Mouse (Mus musculus) MEL (cell line): Measurements from ENCODE around the gene Foxn3. TPM values are rescaled to one million over a fixed set of nuclear protein-coding genes. Genes with fewer than 3 reads are reported as not detected.

ENCODE experiments used
- DNase-seq: peaks from one replicate; pipeline ENCODE4 v3.0.0; 2011; ENCODE audit warnings: low read depth, low spot score
- H3K27ac ChIP-seq: 2 replicates; pipeline ENCODE4 v1.5.1; 2012; ENCODE audit warnings: low read depth, mild to moderate bottlenecking, control low read depth, low read length, moderate library complexity; ENCODE audit not compliant: control insufficient read depth
- H3K27me3 ChIP-seq, 2 experiments: fragments of 150-350 bp in 1 of 2; sonication (generic) in 1 of 2; 2 replicates each; pipeline ENCODE4 v1.6.1; 2012; ENCODE audit warnings: low read length in 2 of 2, mild to moderate bottlenecking in 2 of 2, improper control_type of control experiment in 1 of 2, moderate library complexity in 1 of 2; ENCODE audit not compliant: insufficient read depth in 2 of 2, control insufficient read depth in 1 of 2
- H3K36me3 ChIP-seq, 2 experiments: 2 replicates each; pipeline ENCODE4 v1.6.1; 2012 to 2014; ENCODE audit warnings: low read length in 2 of 2, improper control_type of control experiment in 1 of 2, inconsistent platforms in 1 of 2, mild to moderate bottlenecking in 1 of 2; ENCODE audit not compliant: insufficient read depth in 2 of 2, control insufficient read depth in 1 of 2
- H3K4me1 ChIP-seq, 2 experiments: fragments of 150-350 bp in 1 of 2; sonication (generic) in 1 of 2; 2 replicates each; pipeline ENCODE4 v1.6.1; 2012; ENCODE audit warnings: low read length in 2 of 2, improper control_type of control experiment in 1 of 2, mild to moderate bottlenecking in 1 of 2; ENCODE audit not compliant: insufficient read depth in 2 of 2, control insufficient read depth in 1 of 2
- H3K4me3 ChIP-seq, 2 experiments: fragments of 150-350 bp in 1 of 2; sonication (generic) in 1 of 2; 2 replicates each; pipeline ENCODE4 v1.5.1; 2012; ENCODE audit warnings: low read depth in 2 of 2, low read length in 2 of 2, mild to moderate bottlenecking in 2 of 2, moderate library complexity in 2 of 2, control low read depth in 1 of 2, improper control_type of control experiment in 1 of 2; ENCODE audit not compliant: control insufficient read depth in 1 of 2, insufficient read depth in 1 of 2
- H3K79me2 ChIP-seq: 2 replicates; pipeline ENCODE4 v1.6.1; 2012; ENCODE audit warnings: mild to moderate bottlenecking, low read length, moderate library complexity; ENCODE audit not compliant: control insufficient read depth, poor library complexity, insufficient read depth
- H3K9ac ChIP-seq: 2 replicates; pipeline ENCODE4 v1.6.1; 2012; ENCODE audit warnings: low read depth, mild to moderate bottlenecking, control low read depth, low read length, moderate library complexity; ENCODE audit not compliant: control insufficient read depth, poor library complexity, severe bottlenecking
- H3K9me3 ChIP-seq: fragments of 150-350 bp; sonication (generic); replicated peaks from 2 replicates; pipeline ENCODE4 v1.6.1; 2012; ENCODE audit warnings: mild to moderate bottlenecking, low read length, improper control_type of control experiment, moderate library complexity; ENCODE audit not compliant: insufficient read depth
- CHD1 ChIP-seq: IDR thresholded peaks from 2 replicates; pipeline ENCODE4 v1.6.1; 2012; ENCODE audit warnings: low read depth, mild to moderate bottlenecking, inconsistent platforms, low read length, improper control_type of control experiment
- CHD2 ChIP-seq: IDR thresholded peaks from 2 replicates; pipeline ENCODE4 v1.6.1; 2011; ENCODE audit warnings: low read length, improper control_type of control experiment
- EP300 ChIP-seq, 2 experiments: IDR thresholded peaks; 2 replicates each; pipeline ENCODE4 v1.6.1; 2011; ENCODE audit warnings: improper control_type of control experiment in 2 of 2, low read length in 2 of 2, low read depth in 1 of 2, mild to moderate bottlenecking in 1 of 2
- ETS1 ChIP-seq: IDR thresholded peaks from 2 replicates; pipeline ENCODE4 v1.6.1; 2012; ENCODE audit warnings: low read depth, mild to moderate bottlenecking, inconsistent platforms, low read length, improper control_type of control experiment, moderate library complexity
- GABPA ChIP-seq: IDR thresholded peaks from 2 replicates; pipeline ENCODE4 v1.6.1; 2012; ENCODE audit warnings: low read depth, mild to moderate bottlenecking, inconsistent platforms, low read length, improper control_type of control experiment, moderate library complexity
- KAT2A ChIP-seq: conservative IDR thresholded peaks from 2 replicates; pipeline ENCODE4 v1.6.1; 2012; ENCODE audit warnings: low read depth, low read length, improper control_type of control experiment, inconsistent platforms
- MAX ChIP-seq: IDR thresholded peaks from 2 replicates; pipeline ENCODE4 v1.6.1; 2011; ENCODE audit warnings: low read length, improper control_type of control experiment
- MAZ ChIP-seq: IDR thresholded peaks from 2 replicates; pipeline ENCODE4 v1.6.1; 2012; ENCODE audit warnings: low read depth, mild to moderate bottlenecking, inconsistent platforms, low read length, improper control_type of control experiment
- MXI1 ChIP-seq: IDR thresholded peaks from 2 replicates; pipeline ENCODE4 v1.6.1; 2011; ENCODE audit warnings: mild to moderate bottlenecking, low read depth, low read length, improper control_type of control experiment
- NELFE ChIP-seq: IDR thresholded peaks from 2 replicates; pipeline ENCODE4 v1.6.1; 2011; ENCODE audit warnings: low read depth, low read length, improper control_type of control experiment
- NRF1 ChIP-seq: IDR thresholded peaks from 2 replicates; pipeline ENCODE4 v1.6.1; 2014; ENCODE audit warnings: low read depth, mild to moderate bottlenecking, inconsistent platforms, low read length, improper control_type of control experiment, moderate library complexity; ENCODE audit not compliant: poor library complexity, insufficient read depth, severe bottlenecking
- POLR2A ChIP-seq, 2 experiments: IDR thresholded peaks; 2 replicates each; pipeline ENCODE4 v1.6.1; 2011 to 2012; ENCODE audit warnings: low read length in 2 of 2, mild to moderate bottlenecking in 2 of 2, control low read depth in 1 of 2, improper control_type of control experiment in 1 of 2, low read depth in 1 of 2, moderate library complexity in 1 of 2; ENCODE audit not compliant: control insufficient read depth in 1 of 2, insufficient read depth in 1 of 2, poor library complexity in 1 of 2
- RCOR1 ChIP-seq: IDR thresholded peaks from 2 replicates; pipeline ENCODE4 v1.6.1; 2012; ENCODE audit warnings: low read depth, mild to moderate bottlenecking, inconsistent platforms, low read length, improper control_type of control experiment
- SMC3 ChIP-seq: IDR thresholded peaks from 2 replicates; pipeline ENCODE4 v1.6.1; 2011; ENCODE audit warnings: low read depth, low read length, improper control_type of control experiment
- TAL1 ChIP-seq: IDR thresholded peaks from 2 replicates; pipeline ENCODE4 v1.6.1; 2012; ENCODE audit warnings: mild to moderate bottlenecking, inconsistent platforms, low read length, moderate library complexity, mixed read lengths
- TBP ChIP-seq: IDR thresholded peaks from 2 replicates; pipeline ENCODE4 v1.8.0; 2011; ENCODE audit warnings: low read depth, low read length, improper control_type of control experiment
- TCF12 ChIP-seq: IDR thresholded peaks from 2 replicates; pipeline ENCODE4 v1.6.1; 2014; ENCODE audit warnings: low read depth, mild to moderate bottlenecking, inconsistent platforms, low read length, improper control_type of control experiment, moderate library complexity
- UBTF ChIP-seq: IDR thresholded peaks from 2 replicates; pipeline ENCODE4 v1.6.1; 2012; ENCODE audit warnings: low read depth, mild to moderate bottlenecking, inconsistent platforms, low read length, improper control_type of control experiment, moderate library complexity, borderline replicate concordance; ENCODE audit not compliant: insufficient read depth
- USF1 ChIP-seq: IDR thresholded peaks from 2 replicates; pipeline ENCODE4 v1.6.1; 2014; ENCODE audit warnings: low read depth, mild to moderate bottlenecking, inconsistent platforms, low read length, improper control_type of control experiment, moderate library complexity
- USF2 ChIP-seq, 2 experiments: IDR thresholded peaks; 2 replicates each; pipeline ENCODE4 v1.6.1; 2011 to 2012; ENCODE audit warnings: improper control_type of control experiment in 2 of 2, low read length in 2 of 2, borderline replicate concordance in 1 of 2, inconsistent platforms in 1 of 2, low read depth in 1 of 2, mild to moderate bottlenecking in 1 of 2; ENCODE audit not compliant: insufficient read depth in 1 of 2
- ZC3H11A ChIP-seq: IDR thresholded peaks from 2 replicates; pipeline ENCODE4 v1.6.1; 2012; ENCODE audit warnings: low read depth, mild to moderate bottlenecking, inconsistent platforms, low read length, improper control_type of control experiment
- ZKSCAN1 ChIP-seq: IDR thresholded peaks from 2 replicates; pipeline ENCODE4 v1.6.1; 2012; ENCODE audit warnings: low read depth, mild to moderate bottlenecking, inconsistent platforms, low read length, improper control_type of control experiment, moderate library complexity
- ZMIZ1 ChIP-seq: IDR thresholded peaks from 2 replicates; pipeline ENCODE4 v1.6.1; 2012; ENCODE audit warnings: low read depth, mild to moderate bottlenecking, inconsistent platforms, low read length, improper control_type of control experiment, moderate library complexity
- ZNF384 ChIP-seq: IDR thresholded peaks from 2 replicates; pipeline ENCODE4 v1.6.1; 2012; ENCODE audit warnings: low read depth, mild to moderate bottlenecking, inconsistent platforms, low read length, improper control_type of control experiment
- polyA plus RNA-seq, 2 experiments: library from polyadenylated mRNA; stranded (reverse) in 1 of 2; unstranded in 1 of 2; fragments of >175 nt in 1 of 2; fragments of >200 nt in 1 of 2; gene quantifications; 2 replicates each; pipeline versions ENCODE4 v1.2.1 to v1.2.4; 2012; ENCODE audit warnings: low replicate concordance in 2 of 2, low read depth in 1 of 2; ENCODE audit not compliant: insufficient read length in 2 of 2, insufficient read depth in 1 of 2, missing spikeins in 1 of 2
- total RNA-seq: library from RNA; depleted of rRNA; stranded (reverse); fragments of 300-350 nt; gene quantifications from 2 replicates; pipeline ENCODE4 v1.2.3, GENCODE M21; 2012

The Foxn3 gene
- total and polyA plus RNA-seq, 3 experiments: 15.5 to 22.8 TPM; not detected in 1

- no peak for TF ChIP-seq MXI1
- no peak for TF ChIP-seq ZC3H11A
- no peak for TF ChIP-seq TBP
- no peak for TF ChIP-seq UBTF
- TF ChIP-seq CHD1: no peak
- TF ChIP-seq POLR2A (IDR thresholded peaks at IDR 0.05; ENCODE audit: control insufficient read depth in 1 of 2, insufficient read depth in 1 of 2, low read depth in 1 of 2, low read length in 2 of 2, poor library complexity in 1 of 2): no peak
- no peak for TF ChIP-seq NELFE
- no peak for TF ChIP-seq ZMIZ1
- TF ChIP-seq GABPA: no peak
- no peak for TF ChIP-seq KAT2A
- TF ChIP-seq NRF1: no peak
- Histone ChIP-seq H3K36me3 (no peaks in the 10 kb centered on the region), H3K4me3 (no peak overlapping the region), H3K9ac (no peak overlapping the region), H3K9me3 (no peaks in the 10 kb centered on the region), H3K27ac (no peak overlapping the region), H3K4me1 (no peaks in the 10 kb centered on the region), H3K79me2 (no peaks in the 10 kb centered on the region), H3K27me3 (no peaks in the 10 kb centered on the region)
- no peak for DNase-seq
These were observed 306.4 kb downstream of the Foxn3 start for GRCm38 (mm10) chr12:99256997-99257396.

DNA sequence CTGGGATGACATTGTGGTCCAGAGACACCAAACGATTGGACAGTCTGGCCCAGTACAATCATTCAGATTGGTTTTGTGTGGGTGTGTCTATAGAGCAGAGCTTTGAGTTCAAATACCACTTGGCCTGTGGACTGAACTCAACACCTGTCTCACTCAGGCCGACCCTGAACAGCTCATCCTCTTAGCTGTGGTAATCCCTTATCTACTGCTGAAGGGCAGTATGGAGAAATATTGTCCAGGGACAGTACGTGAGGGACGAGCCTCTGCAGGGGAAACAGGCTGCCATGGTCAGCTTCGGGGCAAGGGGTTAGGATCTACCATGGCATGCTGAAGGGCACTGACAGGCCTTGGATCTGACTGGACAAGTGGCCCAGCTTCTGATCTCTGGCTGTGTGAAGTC lies 306.9 kb downstream of the Foxn3 start:
- no peaks in the 10 kb centered on the region for H3K27me3 ChIP-seq
- H3K4me3 ChIP-seq: no peak overlapping the region
- TF ChIP-seq GABPA (no peak), ZNF384 (no peak), USF2 (IDR thresholded peaks at IDR 0.05; ENCODE audit: borderline replicate concordance in 1 of 2, insufficient read depth in 1 of 2, low read depth in 1 of 2, low read length in 2 of 2) (no peak), KAT2A (no peak), POLR2A (IDR thresholded peaks at IDR 0.05; ENCODE audit: control insufficient read depth in 1 of 2, insufficient read depth in 1 of 2, low read depth in 1 of 2, low read length in 2 of 2, poor library complexity in 1 of 2) (no peak), ZKSCAN1 (no peak), NELFE (no peak), MAX (no peak), ETS1 (no peak), CHD2 (no peak), SMC3 (no peak), EP300 (IDR thresholded peaks at IDR 0.05; ENCODE audit: low read depth in 1 of 2, low read length in 2 of 2) (no peak), MAZ (no peak), RCOR1 (no peak), TCF12 (no peak), MXI1 (no peak), TAL1 (no peak), NRF1 (no peak), CHD1 (no peak), USF1 (no peak)
- no peak overlapping the region for H3K27ac ChIP-seq
- no peak overlapping the region for H3K9ac ChIP-seq
- no peaks in the 10 kb centered on the region for H3K79me2 ChIP-seq
- no peaks in the 10 kb centered on the region for H3K4me1 ChIP-seq
- DNase-seq: no peak
- H3K36me3 ChIP-seq: no peaks in the 10 kb centered on the region
- H3K9me3 ChIP-seq: no peaks in the 10 kb centered on the region
